Mouse (Mus musculus) heart, adult 18-20 months (tissue): Measurements from ENCODE around the gene Orai2. TPM values are rescaled to one million over a fixed set of nuclear protein-coding genes. Genes with fewer than 3 reads are reported as not detected.
"Not testable (repeated sequence)": the region's sequence is repeated elsewhere in the genome, so short reads cannot be mapped to it uniquely, and the experiment has no call there.

Source experiments
- DNase-seq, 2 experiments: peaks; one replicate each; pipeline ENCODE4 v3.0.0; 2021 to 2022; ENCODE audit warnings: mixed read lengths in 1 of 2
- long read RNA-seq, 2 experiments: library from polyadenylated mRNA; stranded (forward); transcript quantifications; one replicate each; pipeline ENCODE4 v2.0.0; 2021
- total RNA-seq, 2 experiments: library from RNA; stranded (reverse); gene quantifications; 2 replicates each; pipeline ENCODE4 v1.2.3; 2021

Gene Orai2
- total RNA-seq, result 1 to 10 TPM; 1.2 to 2.4 TPM
- long read RNA-seq, experiment 1, partial matches to known transcripts, result 0 of 1 reads
- long read RNA-seq, experiment 1, other reads (novel, unspliced or antisense), result 0 of 1 reads
- long read RNA-seq, experiment 2, partial matches to known transcripts, result 0 of 1 reads
- long read RNA-seq, experiment 2, other reads (novel, unspliced or antisense), result 1 of 1 reads

GRCm38 (mm10) chr5:136170512-136171362 lies at the start of gene Orai2:
TSS of gene Orai2 (minus strand) at chr5:136170713.
- peak; percentile 79 to 89 for DNase-seq

DNA sequence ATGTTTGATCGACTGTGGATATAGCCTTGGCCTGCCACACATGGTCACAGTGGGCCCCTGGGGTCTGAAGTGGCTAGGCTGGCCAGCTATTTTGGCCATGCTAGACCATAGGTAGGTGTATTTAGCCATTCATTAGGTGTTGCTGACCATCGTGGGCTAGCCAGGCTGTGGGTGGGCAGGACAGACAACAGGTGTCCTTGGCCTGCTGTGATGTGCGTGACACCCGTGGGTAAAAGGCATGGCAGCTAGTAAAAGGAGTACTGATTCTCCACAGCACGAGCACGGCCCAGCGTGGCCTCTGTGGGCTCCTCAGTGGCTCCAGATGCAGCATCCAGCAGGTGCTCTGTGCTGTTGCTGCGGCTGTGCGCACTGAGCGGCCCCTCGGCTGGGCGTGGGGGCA lies 48.1 kb upstream of the Orai2 start:
- no peak for DNase-seq

GRCm38 (mm10) chr5:136217932-136218381 lies 47.4 kb upstream of the Orai2 start:
- no peak for DNase-seq

DNA sequence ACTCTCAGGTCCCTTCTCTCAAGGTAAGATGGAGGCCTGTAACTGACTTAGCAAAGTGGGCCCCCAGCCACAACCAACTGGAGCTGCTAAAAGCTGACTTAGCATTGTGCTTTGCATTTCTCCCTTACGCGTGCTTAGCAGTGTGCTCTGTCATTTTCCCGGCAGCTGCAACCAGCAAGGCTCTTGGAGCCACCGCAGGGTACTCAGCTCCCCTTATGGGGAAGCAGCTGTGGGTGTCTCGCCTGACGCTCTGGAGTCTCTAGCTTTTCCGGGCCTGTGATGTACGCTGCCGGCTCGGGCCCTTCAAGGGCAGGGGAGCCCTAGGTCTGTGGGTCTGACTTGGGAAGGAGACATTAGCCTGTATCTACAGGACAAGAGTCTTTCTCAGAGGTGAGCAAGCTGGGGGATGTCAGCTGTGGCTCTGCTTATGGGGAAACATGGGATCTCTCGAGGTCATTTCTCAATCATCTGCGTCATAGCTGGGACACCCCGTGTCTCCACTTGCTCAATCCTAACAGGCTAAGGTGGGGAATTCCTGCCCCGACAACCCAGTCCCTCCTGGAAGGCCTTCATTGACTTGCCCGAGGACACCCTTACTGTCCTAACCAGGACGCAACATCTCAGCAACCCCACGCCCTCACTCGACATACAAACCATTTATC lies 46.6 kb upstream of the Orai2 start:
- no peak for DNase-seq

DNA sequence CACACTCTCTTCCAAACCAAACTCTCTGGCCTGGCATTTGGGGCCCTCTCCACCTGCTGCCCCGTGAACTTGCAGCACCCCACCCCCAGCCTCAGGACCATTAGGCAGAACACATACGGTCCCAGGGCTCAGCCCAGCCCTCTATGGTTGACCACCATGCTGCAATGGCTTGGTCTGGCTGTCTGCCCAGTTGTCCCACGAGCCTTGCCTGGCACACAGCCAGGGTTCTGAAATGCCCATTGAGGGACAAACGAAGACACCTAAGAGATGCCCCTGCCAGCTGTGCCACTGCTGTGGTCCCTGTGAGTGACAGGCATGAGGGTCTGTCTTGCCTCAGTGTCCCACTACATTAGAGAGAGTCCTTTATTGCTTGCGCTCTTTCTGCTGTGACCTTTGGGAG lies 45.4 kb upstream of the Orai2 start:
- no peak for DNase-seq

GRCm38 (mm10) chr5:136215211-136215610 lies 44.7 kb upstream of the Orai2 start:
- no peak for DNase-seq

DNA sequence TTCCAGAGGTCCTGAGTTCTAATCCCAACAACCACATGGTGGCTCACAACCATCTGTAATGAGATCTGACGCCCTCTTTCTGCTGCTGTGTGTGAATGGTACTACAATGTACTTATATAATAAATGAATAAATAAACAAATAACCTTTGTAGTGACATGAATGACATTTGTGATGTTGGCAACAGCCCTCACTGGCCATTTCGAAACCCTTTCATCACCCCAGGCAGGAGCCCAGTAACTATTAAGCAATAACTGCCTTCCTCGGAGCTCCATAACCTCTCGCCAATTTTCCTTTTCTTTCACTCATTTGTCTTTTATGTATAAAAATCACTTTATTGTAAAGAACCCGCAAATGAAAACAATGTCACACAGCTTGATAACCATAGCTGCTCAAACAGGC lies 43.2 kb upstream of the Orai2 start:
- no peak for DNase-seq

DNA sequence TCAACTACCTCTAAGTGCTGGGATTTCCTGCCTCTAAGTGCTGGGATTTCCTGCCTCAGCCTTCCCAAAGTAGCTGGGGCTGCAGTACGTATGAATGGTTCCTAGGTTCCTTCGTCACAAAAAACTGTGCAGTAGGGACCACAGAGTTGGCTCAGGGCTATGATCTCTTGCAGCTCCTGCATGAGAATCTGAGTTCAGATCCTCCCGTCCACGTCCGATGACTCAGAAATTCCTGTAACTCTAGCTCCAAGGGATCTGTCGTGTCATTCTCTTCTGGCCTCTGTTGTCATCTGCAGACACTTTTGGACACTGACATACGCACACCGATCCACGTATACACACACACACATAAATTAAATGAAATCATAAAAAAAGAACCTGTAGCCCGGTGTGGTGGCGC lies 42.2 kb upstream of the Orai2 start:
- no peak for DNase-seq

DNA sequence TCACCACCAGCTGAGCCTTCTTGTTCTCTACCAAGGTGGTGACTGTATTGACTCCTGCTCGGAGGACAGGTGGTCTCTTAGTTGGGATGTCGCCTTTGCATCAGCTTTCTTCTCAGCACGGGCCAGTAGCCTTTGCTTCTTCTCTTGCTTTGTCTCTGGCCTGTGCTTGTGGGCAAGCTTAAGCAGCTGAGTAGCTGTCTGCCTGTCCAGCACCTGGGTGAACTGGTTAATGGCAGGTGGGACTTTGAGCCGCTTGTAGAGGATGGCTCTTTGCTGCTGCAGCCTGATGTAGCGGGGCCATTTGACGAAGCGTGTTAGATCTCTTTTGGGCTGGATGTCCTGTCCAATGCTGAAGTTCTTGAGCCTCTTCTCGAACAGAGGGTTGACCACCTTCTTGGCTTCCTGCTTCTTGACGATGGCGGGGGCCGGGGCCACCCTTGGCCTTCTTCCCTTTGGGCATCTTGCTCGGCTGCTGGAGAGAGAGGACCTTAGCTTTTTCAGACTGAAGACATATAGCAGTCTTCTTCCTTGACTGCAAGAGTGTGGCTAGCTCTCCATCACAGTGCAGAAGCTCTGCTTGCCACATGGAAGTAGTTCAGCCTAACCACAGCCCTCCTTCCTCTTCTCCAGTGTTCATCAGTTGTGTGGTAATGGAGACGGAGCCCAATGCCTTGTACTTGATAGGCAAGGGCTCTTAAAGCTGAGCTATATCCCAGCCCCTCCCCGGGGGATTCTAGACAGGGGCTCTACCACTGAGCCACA lies 41.0 kb upstream of the Orai2 start:
- not testable (repeated sequence) for DNase-seq

- no peak for DNase-seq
These were observed 40.0 kb upstream of the Orai2 start for GRCm38 (mm10) chr5:136210549-136210948.

DNA sequence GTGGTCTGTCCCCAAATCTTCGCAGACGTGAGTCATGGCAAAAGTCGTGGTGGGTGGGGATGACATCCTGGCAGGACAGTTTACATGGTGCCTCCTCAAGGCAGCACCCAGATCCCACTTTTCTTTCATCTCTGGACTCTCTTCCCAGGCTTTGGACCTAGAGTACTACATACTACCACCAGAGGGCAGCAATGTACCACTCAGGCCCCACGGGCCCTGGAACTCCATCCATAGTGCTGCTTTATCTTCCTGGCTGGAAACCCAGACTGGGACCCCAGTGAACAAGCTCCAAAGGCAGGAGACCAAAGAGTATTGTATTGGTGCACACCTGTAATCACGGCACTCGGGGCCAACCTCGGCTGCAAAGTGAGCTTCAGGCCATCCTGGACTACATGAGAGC lies 31.3 kb upstream of the Orai2 start:
- DNase-seq, result peak; percentile 80 to 81

- peak in 1 of 2 experiments; percentile 33 for DNase-seq
These were observed 29.0 kb upstream of the Orai2 start for GRCm38 (mm10) chr5:136199526-136199925.

- peak; percentile 93 to 96 for DNase-seq
These were observed 28.2 kb upstream of the Orai2 start, which contains the start of gene Prkrip1 for GRCm38 (mm10) chr5:136198474-136199391. TSS of gene Prkrip1 (minus strand) at chr5:136198963.

DNA sequence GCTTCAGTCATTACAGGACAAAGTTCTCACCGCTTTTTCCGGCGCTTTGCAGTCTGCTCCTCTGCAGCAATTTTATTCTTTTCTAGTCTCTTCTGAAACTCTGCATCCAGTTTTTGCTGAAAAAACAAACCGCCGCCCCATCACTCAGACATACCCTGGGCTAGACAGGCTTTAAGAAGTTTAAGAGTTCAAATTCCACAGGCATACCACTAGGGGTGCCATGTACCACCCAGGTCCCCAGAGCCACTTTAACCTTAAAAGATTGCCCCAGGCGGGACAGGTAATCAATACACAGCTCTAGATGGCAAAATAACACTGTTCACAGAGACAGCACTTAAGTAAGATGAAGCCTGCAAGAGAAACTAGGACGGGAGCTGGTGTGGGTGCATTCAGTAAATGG lies 21.4 kb upstream of the Orai2 start:
- DNase-seq, result no peak

- peak; percentile 62 to 74 for DNase-seq
These were observed 16.2 kb upstream of the Orai2 start for GRCm38 (mm10) chr5:136186723-136187122.

- no peak for DNase-seq
These were observed 13.3 kb upstream of the Orai2 start for GRCm38 (mm10) chr5:136183766-136184165.

- DNase-seq, result no peak
These were observed 12.3 kb upstream of the Orai2 start for GRCm38 (mm10) chr5:136182830-136183229.

DNA sequence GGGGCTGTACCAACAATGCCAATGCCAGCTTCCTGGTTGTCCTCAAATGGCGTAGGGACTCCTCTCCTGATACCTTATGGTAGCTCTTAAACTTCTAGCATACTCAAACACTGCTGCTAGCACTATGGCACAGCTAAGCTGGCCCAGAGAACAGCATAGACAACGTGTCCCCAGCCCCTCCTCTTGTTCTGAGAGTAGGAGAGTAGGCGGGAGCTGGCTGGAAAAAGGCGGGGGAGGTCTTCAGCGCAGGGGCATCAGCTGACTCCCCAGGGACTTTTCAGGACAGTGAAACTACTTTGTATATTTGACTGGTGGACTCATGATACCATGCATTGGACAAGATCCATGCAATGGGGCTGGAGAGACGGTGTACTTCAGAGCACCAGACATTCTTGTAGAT lies 11.5 kb upstream of the Orai2 start:
- no peak for DNase-seq

DNA sequence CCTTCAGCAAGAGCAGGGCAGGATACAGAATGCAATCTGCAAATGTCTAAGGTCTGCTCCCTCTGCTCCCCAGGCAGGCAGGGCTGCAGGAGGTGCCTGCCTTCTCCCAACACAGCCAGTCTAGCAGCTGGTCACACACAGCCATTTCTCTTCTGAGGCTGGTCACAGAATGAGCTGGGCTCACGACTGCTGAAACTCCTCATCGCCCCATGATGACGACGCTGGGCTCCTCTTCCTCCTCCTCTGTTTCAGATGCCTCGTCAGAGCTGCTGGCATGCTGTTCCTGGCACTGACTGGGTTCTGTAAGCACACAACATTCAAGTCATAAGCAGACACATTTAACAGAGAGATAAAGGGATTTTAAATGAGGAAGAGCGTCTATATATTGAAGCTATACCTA lies 10.7 kb upstream of the Orai2 start:
- no peak for DNase-seq

DNA sequence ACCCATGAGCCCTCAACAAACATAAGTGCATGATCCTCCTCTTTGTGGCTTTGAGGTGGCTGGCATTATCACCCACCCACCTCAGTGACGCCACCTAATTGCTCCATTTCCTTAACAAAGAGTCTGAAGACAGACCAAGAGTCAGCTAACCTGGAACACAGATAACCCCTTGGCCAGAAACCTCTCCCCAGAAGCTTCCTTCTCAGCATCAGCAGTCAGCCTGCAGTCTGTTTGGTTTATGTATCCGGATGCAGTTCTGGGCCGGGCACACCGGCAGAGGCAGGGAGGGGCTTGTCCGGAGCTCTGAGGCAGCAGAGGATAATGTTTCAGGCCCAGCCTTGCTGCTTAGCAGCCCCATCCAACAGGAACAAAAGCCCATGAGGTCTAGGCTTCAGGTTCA lies 9.1 kb upstream of the Orai2 start:
- DNase-seq, result no peak
